Mouse (Mus musculus): Measurements from ENCODE around the gene Fcnb. TPM values are rescaled to one million over a fixed set of nuclear protein-coding genes. Genes with fewer than 3 reads are reported as not detected.

The Fcnb gene
- polyA plus RNA-seq, 1 experiment from 2014 or later: 0.33 TPM

GRCm38 (mm10) chr2:28103653-28104052 is 19.0 kb upstream of the Fcnb start:
- Histone ChIP-seq H3K4me1 (replicated peaks) (peaks cover 4% of the 10 kb centered on the region), H3K36me3 (no peaks in the 10 kb centered on the region), H3K4me2 (no peak overlapping the region), H3K9me3 (replicated peaks) (no peaks in the 10 kb centered on the region), H3K4me3 (no peak overlapping the region), H3K27ac (ENCODE audit: poor library complexity, severe bottlenecking) (no peak overlapping the region), H3K27me3 (replicated peaks) (peaks cover 20% of the 10 kb centered on the region), H3K9ac (no peak overlapping the region)
- no peak for ATAC-seq (ENCODE audit: insufficient number of reproducible peaks, low FRiP score)
- WGBS: 60% methylated on average over 2 of the region's 2 CpGs

GRCm38 (mm10) chr2:28101892-28102291 is 17.2 kb upstream of the Fcnb start:
- no peak for ATAC-seq (ENCODE audit: insufficient number of reproducible peaks, low FRiP score)
- H3K27me3 ChIP-seq (replicated peaks): peaks cover 28% of the 10 kb centered on the region
- no peak overlapping the region for H3K4me2 ChIP-seq
- no peaks in the 10 kb centered on the region for H3K9me3 ChIP-seq (replicated peaks)
- WGBS: 85% methylated on average over 2 of the region's 2 CpGs
- H3K4me1 ChIP-seq (replicated peaks): peaks cover 8% of the 10 kb centered on the region
- H3K4me3 ChIP-seq: no peak overlapping the region
- no peak overlapping the region for H3K27ac ChIP-seq (ENCODE audit: poor library complexity, severe bottlenecking)
- H3K9ac ChIP-seq: no peak overlapping the region
- no peaks in the 10 kb centered on the region for H3K36me3 ChIP-seq

GRCm38 (mm10) chr2:28100796-28101483 is 16.3 kb upstream of the Fcnb start:
- peak; percentile 79; the same call in 1 of the 2 replicates for ATAC-seq (ENCODE audit: insufficient number of reproducible peaks, low FRiP score)
- WGBS: 69% methylated on average over 9 of the region's 9 CpGs
- Histone ChIP-seq H3K4me1 (replicated peaks) (peaks cover 8% of the 10 kb centered on the region), H3K4me2 (no peak overlapping the region), H3K27ac (ENCODE audit: poor library complexity, severe bottlenecking) (no peak overlapping the region), H3K36me3 (no peaks in the 10 kb centered on the region), H3K9ac (no peak overlapping the region), H3K27me3 (replicated peaks) (peaks cover 28% of the 10 kb centered on the region), H3K9me3 (replicated peaks) (no peaks in the 10 kb centered on the region), H3K4me3 (no peak overlapping the region)

GRCm38 (mm10) chr2:28098547-28099505 is 14.1 kb upstream of the Fcnb start:
- WGBS: 12% methylated on average over 24 of the region's 24 CpGs
- no peak for ATAC-seq (ENCODE audit: insufficient number of reproducible peaks, low FRiP score)
- Histone ChIP-seq H3K36me3 (no peaks in the 10 kb centered on the region), H3K27ac (ENCODE audit: poor library complexity, severe bottlenecking) (no peak overlapping the region), H3K4me2 (peak overlapping the region; percentile 53), H3K27me3 (replicated peaks) (peaks cover 30% of the 10 kb centered on the region), H3K4me3 (peak overlapping the region; percentile 7; the same call in 1 of the 2 replicates), H3K9ac (0 out of 2 replicates have a peak overlapping the region, but pooled peaks have one; percentile 11), H3K4me1 (replicated peaks) (peaks cover 8% of the 10 kb centered on the region), H3K9me3 (replicated peaks) (no peaks in the 10 kb centered on the region)

GRCm38 (mm10) chr2:28096751-28097309 is 12.1 kb upstream of the Fcnb start:
- no peak overlapping the region for H3K27ac ChIP-seq (ENCODE audit: poor library complexity, severe bottlenecking)
- no peak for ATAC-seq (ENCODE audit: insufficient number of reproducible peaks, low FRiP score)
- H3K9ac ChIP-seq: no peak overlapping the region
- H3K4me3 ChIP-seq: no peak overlapping the region
- no peak overlapping the region for H3K4me2 ChIP-seq
- H3K27me3 ChIP-seq (replicated peaks): peaks cover 30% of the 10 kb centered on the region
- H3K9me3 ChIP-seq (replicated peaks): no peaks in the 10 kb centered on the region
- WGBS: 68% methylated on average over 6 of the region's 6 CpGs
- H3K36me3 ChIP-seq: no peaks in the 10 kb centered on the region
- H3K4me1 ChIP-seq (replicated peaks): peaks cover 8% of the 10 kb centered on the region

- WGBS: 81% methylated on average over 8 of the region's 8 CpGs
- Histone ChIP-seq H3K4me3 (no peak overlapping the region), H3K4me1 (replicated peaks) (no peaks in the 10 kb centered on the region), H3K9ac (no peak overlapping the region), H3K36me3 (no peaks in the 10 kb centered on the region), H3K4me2 (no peak overlapping the region), H3K27me3 (replicated peaks) (0 out of 2 replicates have a peak, but pooled peaks cover 11% of the 10 kb centered on the region), H3K27ac (ENCODE audit: poor library complexity, severe bottlenecking) (no peak overlapping the region), H3K9me3 (replicated peaks) (no peaks in the 10 kb centered on the region)
- ATAC-seq (ENCODE audit: insufficient number of reproducible peaks, low FRiP score): no peak
Measured at GRCm38 (mm10) chr2:28092099-28092498, 7.4 kb upstream of the Fcnb start.

- no peak overlapping the region for H3K27ac ChIP-seq (ENCODE audit: poor library complexity, severe bottlenecking)
- H3K4me3 ChIP-seq: no peak overlapping the region
- no peaks in the 10 kb centered on the region for H3K4me1 ChIP-seq (replicated peaks)
- no peaks in the 10 kb centered on the region for H3K9me3 ChIP-seq (replicated peaks)
- WGBS: 80% methylated on average over 6 of the region's 6 CpGs
- H3K4me2 ChIP-seq: no peak overlapping the region
- no peak overlapping the region for H3K9ac ChIP-seq
- ATAC-seq (ENCODE audit: insufficient number of reproducible peaks, low FRiP score): no peak
- H3K27me3 ChIP-seq (replicated peaks): 0 out of 2 replicates have a peak, but pooled peaks cover 11% of the 10 kb centered on the region
- H3K36me3 ChIP-seq: no peaks in the 10 kb centered on the region
Measured at GRCm38 (mm10) chr2:28091042-28091441, 6.4 kb upstream of the Fcnb start.

GRCm38 (mm10) chr2:28090299-28091008 is 5.8 kb upstream of the Fcnb start:
- ATAC-seq (ENCODE audit: insufficient number of reproducible peaks, low FRiP score): no peak
- 60% methylated on average over 7 of the region's 7 CpGs for WGBS
- Histone ChIP-seq H3K36me3 (no peaks in the 10 kb centered on the region), H3K9ac (no peak overlapping the region), H3K27ac (ENCODE audit: poor library complexity, severe bottlenecking) (no peak overlapping the region), H3K4me2 (no peak overlapping the region), H3K9me3 (replicated peaks) (no peaks in the 10 kb centered on the region), H3K4me3 (no peak overlapping the region), H3K4me1 (replicated peaks) (no peaks in the 10 kb centered on the region; the same call in 1 of the 2 replicates), H3K27me3 (replicated peaks) (0 out of 2 replicates have a peak, but pooled peaks cover 8% of the 10 kb centered on the region)

- Histone ChIP-seq H3K9me3 (replicated peaks) (no peaks in the 10 kb centered on the region), H3K4me1 (replicated peaks) (no peaks in the 10 kb centered on the region; the same call in 1 of the 2 replicates), H3K9ac (no peak overlapping the region), H3K36me3 (no peaks in the 10 kb centered on the region), H3K27ac (ENCODE audit: poor library complexity, severe bottlenecking) (no peak overlapping the region), H3K4me2 (no peak overlapping the region), H3K27me3 (replicated peaks) (0 out of 2 replicates have a peak, but pooled peaks cover 3% of the 10 kb centered on the region), H3K4me3 (no peak overlapping the region)
- 69% methylated on average over 5 of the region's 5 CpGs for WGBS
- ATAC-seq (ENCODE audit: insufficient number of reproducible peaks, low FRiP score): no peak
Measured at GRCm38 (mm10) chr2:28089095-28089494, 4.4 kb upstream of the Fcnb start.

- Histone ChIP-seq H3K4me1 (replicated peaks) (no peaks in the 10 kb centered on the region; the same call in 1 of the 2 replicates), H3K4me3 (no peak overlapping the region), H3K9me3 (replicated peaks) (0 out of 2 replicates have a peak, but pooled peaks cover 4% of the 10 kb centered on the region), H3K27me3 (replicated peaks) (no peaks in the 10 kb centered on the region), H3K4me2 (no peak overlapping the region), H3K36me3 (no peaks in the 10 kb centered on the region), H3K9ac (no peak overlapping the region), H3K27ac (ENCODE audit: poor library complexity, severe bottlenecking) (no peak overlapping the region)
- no peak for ATAC-seq (ENCODE audit: insufficient number of reproducible peaks, low FRiP score)
- 77% methylated on average over 10 of the region's 10 CpGs for WGBS
Measured at GRCm38 (mm10) chr2:28086112-28086511, 1.4 kb upstream of the Fcnb start.

Data from heart, embryonic 12.5 days (tissue).